Mouse (Mus musculus) thymus, adult 2 months (tissue): ENCODE results near the gene Slc1a7.

ENCODE experiments used
- CTCF ChIP-seq: fragments of 200-500 bp; IDR thresholded peaks from 2 replicates; pipeline ENCODE4 v1.5.1; 2012; ENCODE audit warnings: mild to moderate bottlenecking, control low read depth, low read length, moderate library complexity, borderline replicate concordance; ENCODE audit not compliant: control insufficient read depth, poor library complexity, insufficient read depth; ENCODE audit errors: extremely low read depth
- POLR2A ChIP-seq: fragments of 200-500 bp; IDR thresholded peaks from 2 replicates; pipeline ENCODE4 v1.6.1; 2012; ENCODE audit warnings: mild to moderate bottlenecking, low read length, control low read depth, moderate library complexity; ENCODE audit not compliant: control insufficient read depth, poor library complexity, insufficient read depth; ENCODE audit errors: extremely low read depth

DNA sequence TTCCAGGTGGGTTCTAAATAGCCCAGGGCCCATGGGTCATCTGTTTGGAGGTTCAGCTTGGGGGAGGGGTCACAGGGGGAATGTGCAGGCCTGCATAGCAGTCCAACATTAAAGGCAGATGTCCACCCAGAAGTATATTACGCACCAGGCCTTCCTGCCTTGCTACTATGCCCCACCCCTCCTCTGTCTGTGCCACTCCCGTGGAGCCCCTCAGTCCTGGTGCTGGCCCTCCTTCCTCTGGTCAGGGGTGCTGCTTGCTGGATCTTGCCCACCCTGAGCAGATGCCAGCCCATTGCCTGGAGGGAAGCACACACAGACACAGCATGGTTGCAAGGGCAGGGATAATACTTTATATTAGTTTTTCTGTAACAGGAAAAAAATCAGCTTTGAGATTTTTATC is 46.3 kb downstream of the Slc1a7 start:
- no peak for TF ChIP-seq POLR2A
- no peak for TF ChIP-seq CTCF
